Comparison of ENCODE assay signal across 7 mouse cellular contexts in the genomic region with DNA sequence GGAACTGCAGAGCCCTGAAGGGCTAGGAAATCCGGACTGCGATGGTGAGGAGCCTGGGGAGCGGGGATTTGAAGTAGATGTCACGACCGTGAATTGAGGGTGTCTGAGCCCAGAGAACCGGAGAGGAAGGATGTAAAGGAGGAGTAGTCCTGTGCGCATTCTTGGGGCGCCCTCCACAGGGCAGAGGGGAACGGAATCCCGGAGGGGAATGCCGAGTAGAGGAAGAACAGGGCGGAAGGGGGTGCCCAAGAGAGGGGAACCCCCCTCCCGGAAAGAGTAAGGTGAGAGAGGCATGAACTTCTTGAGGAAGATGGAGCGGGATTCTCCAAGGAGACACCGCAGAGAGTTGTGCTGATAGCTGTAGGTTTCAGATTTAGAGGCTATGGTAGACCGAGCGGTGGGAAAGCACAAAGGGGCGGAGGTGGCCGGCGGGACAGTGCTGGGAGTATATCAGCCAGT. TPM values are rescaled to one million over a fixed set of nuclear protein-coding genes. Genes with fewer than 3 reads are reported as not detected.
A peak's percentile ranks its signal among the peaks of the same experiment; 100 is the strongest.
DNase-seq lines count a peak whose midpoint lies in the region; ATAC-seq and TF ChIP-seq lines count a peak whose summit lies in the region.

No protein-coding gene starts in this region.

- H3K4me3 ChIP-seq in bone marrow, adult 2 months (replicated peaks; ENCODE audit: control insufficient read depth, low read depth, low read length) = peak overlapping the region; percentile 64
- H3K4me3 ChIP-seq in embryonic facial prominence, embryonic 14.5 days (ENCODE audit: low read depth, low read length) = peak overlapping the region; percentile 63
- peak overlapping the region; percentile 68 for H3K4me3 ChIP-seq in heart, embryonic 13.5 days
- H3K4me3 ChIP-seq in kidney, postnatal 0 days (replicated peaks; ENCODE audit: low read depth, low read length) = peak overlapping the region; percentile 67
- H3K4me3 ChIP-seq in liver, adult 2 months (ENCODE audit: insufficient read depth, low read depth, low read length) = peak overlapping the region; percentile 56

- WGBS in bone marrow, adult 2 months = under 1% methylated on average over 20 of the region's 20 CpGs
- WGBS in embryonic facial prominence, embryonic 14.5 days = under 1% methylated on average over 20 of the region's 20 CpGs
- WGBS in heart, embryonic 13.5 days = 1% methylated on average over 20 of the region's 20 CpGs
- WGBS in kidney, postnatal 0 days = 1% methylated on average over 20 of the region's 20 CpGs
- whole genome bisulfite sequencing in liver, adult 2 months = 3% methylated on average over 20 of the region's 20 CpGs

- peak; percentile 77 for ATAC-seq in embryonic facial prominence, embryonic 14.5 days (ENCODE audit: low read depth)
- ATAC-seq in heart, embryonic 13.5 days (ENCODE audit: extremely low read depth, insufficient number of reproducible peaks, low FRiP score, low TSS enrichment) = peak; percentile 51
- peak; percentile 22; the same call in 1 of the 2 replicates for ATAC-seq in kidney, postnatal 0 days (replicated peaks; ENCODE audit: low FRiP score, low read depth)
- ATAC-seq in monocyte, adult 5-6 weeks (replicated peaks; ENCODE audit: insufficient number of reproducible peaks, low FRiP score, low TSS enrichment, poor library complexity, severe bottlenecking) = peak; percentile 42; the same call in 1 of the 2 replicates

- H3K4me2 ChIP-seq in embryonic facial prominence, embryonic 14.5 days (ENCODE audit: low read depth, low read length) = peak overlapping the region; percentile 65
- H3K4me2 ChIP-seq in heart, embryonic 13.5 days = peak overlapping the region; percentile 79
- H3K4me2 ChIP-seq in kidney, postnatal 0 days (ENCODE audit: low read length) = peak overlapping the region; percentile 77

- peak; percentile 39; the same call in 1 of the 2 replicates for TF ChIP-seq CTCF in bone marrow, adult 2 months (IDR thresholded peaks at IDR 0.05; ENCODE audit: control insufficient read depth, insufficient read depth, low read length)
- peak; percentile 57 for TF ChIP-seq CTCF in kidney, postnatal 0 days (IDR thresholded peaks at IDR 0.05; ENCODE audit: low read depth)
- peak; percentile 60 for TF ChIP-seq CTCF in liver, adult 2 months (IDR thresholded peaks at IDR 0.05; ENCODE audit: low read depth, low read length)

- no peaks in the 10 kb centered on the region for H3K9me3 ChIP-seq in embryonic facial prominence, embryonic 14.5 days (ENCODE audit: control insufficient read depth, low read length)
- H3K9me3 ChIP-seq in heart, embryonic 13.5 days = no peaks in the 10 kb centered on the region
- H3K9me3 ChIP-seq in kidney, postnatal 0 days (replicated peaks; ENCODE audit: low read length) = no peaks in the 10 kb centered on the region

- H3K79me2 ChIP-seq in liver, adult 2 months (ENCODE audit: control insufficient read depth, insufficient read depth, low read length) = no peaks in the 10 kb centered on the region

- H3K4me1 ChIP-seq in bone marrow, adult 2 months (ENCODE audit: control insufficient read depth, insufficient read depth, low read length) = no peaks in the 10 kb centered on the region
- peaks cover 12% of the 10 kb centered on the region; the same call in 1 of the 2 replicates for H3K4me1 ChIP-seq in embryonic facial prominence, embryonic 14.5 days (ENCODE audit: control insufficient read depth, insufficient read depth, low read length)
- peaks cover 10% of the 10 kb centered on the region for H3K4me1 ChIP-seq in heart, embryonic 13.5 days
- H3K4me1 ChIP-seq in kidney, postnatal 0 days (replicated peaks; ENCODE audit: insufficient read depth, low read length) = 0 out of 2 replicates have a peak, but pooled peaks cover 7% of the 10 kb centered on the region
- no peaks in the 10 kb centered on the region; the same call in 1 of the 2 replicates for H3K4me1 ChIP-seq in liver, adult 2 months (ENCODE audit: control insufficient read depth, insufficient read depth, low read length)

- H3K9ac ChIP-seq in embryonic facial prominence, embryonic 14.5 days (ENCODE audit: low read depth, low read length) = peak overlapping the region; percentile 69
- peak overlapping the region; percentile 76 for H3K9ac ChIP-seq in heart, embryonic 13.5 days
- H3K9ac ChIP-seq in kidney, postnatal 0 days (ENCODE audit: low read depth, low read length) = peak overlapping the region; percentile 61
- H3K9ac ChIP-seq in liver, adult 2 months (ENCODE audit: low read depth, low read length) = peak overlapping the region; percentile 38

- no peaks in the 10 kb centered on the region for H3K36me3 ChIP-seq in embryonic facial prominence, embryonic 14.5 days (ENCODE audit: control insufficient read depth, insufficient read depth, low read length)
- H3K36me3 ChIP-seq in heart, embryonic 13.5 days = no peaks in the 10 kb centered on the region
- no peaks in the 10 kb centered on the region for H3K36me3 ChIP-seq in kidney, postnatal 0 days (ENCODE audit: insufficient read depth, low read length)
- no peaks in the 10 kb centered on the region for H3K36me3 ChIP-seq in liver, adult 2 months (ENCODE audit: control insufficient read depth, insufficient read depth, low read length)

- TF ChIP-seq POLR2A in bone marrow, adult 2 months (IDR thresholded peaks at IDR 0.05; ENCODE audit: borderline replicate concordance, control insufficient read depth, low read depth, low read length) = no peak
- no peak for TF ChIP-seq POLR2A in liver, adult 2 months (IDR thresholded peaks at IDR 0.05; ENCODE audit: extremely low read depth, insufficient read depth, low read length)

- H3K27ac ChIP-seq in bone marrow, adult 2 months (ENCODE audit: control insufficient read depth, insufficient read depth, low read depth, low read length, poor library complexity) = no peak overlapping the region
- peak overlapping the region; percentile 74 for H3K27ac ChIP-seq in embryonic facial prominence, embryonic 14.5 days (replicated peaks; ENCODE audit: low read depth, low read length)
- H3K27ac ChIP-seq in heart, embryonic 13.5 days (replicated peaks) = peak overlapping the region; percentile 79
- H3K27ac ChIP-seq in kidney, postnatal 0 days = peak overlapping the region; percentile 61
- no peak overlapping the region for H3K27ac ChIP-seq in liver, adult 2 months (replicated peaks; ENCODE audit: insufficient read depth, low read depth, low read length)

- DNase-seq in embryonic facial prominence, embryonic 14.5 days (ENCODE audit: low spot score) = peak; percentile 73
- peak; percentile 70 for DNase-seq in kidney, postnatal 0 days (ENCODE audit: low spot score)
- peak; percentile 4 for DNase-seq in liver, adult 2 months (ENCODE audit: extremely low read depth, low read depth, low spot score)
- DNase-seq in spleen, postnatal 36 days (ENCODE audit: low spot score in 2 of 2) = peak; percentile 54 to 63

- no peaks in the 10 kb centered on the region for H3K27me3 ChIP-seq in embryonic facial prominence, embryonic 14.5 days (replicated peaks; ENCODE audit: control insufficient read depth, insufficient read depth, low read length)
- peaks cover 4% of the 10 kb centered on the region; the same call in 1 of the 2 replicates for H3K27me3 ChIP-seq in heart, embryonic 13.5 days (replicated peaks)
- no peaks in the 10 kb centered on the region for H3K27me3 ChIP-seq in kidney, postnatal 0 days (ENCODE audit: insufficient read depth, low read length)
- no peaks in the 10 kb centered on the region for H3K27me3 ChIP-seq in liver, adult 2 months (ENCODE audit: control insufficient read depth, insufficient read depth, low read length)

RNA-seq across cellular contexts. Expression of gene Paqr8, which starts 0.6 kb away (rescaled TPM):
- polyA plus RNA-seq in bone marrow, adult 2 months (2011; ENCODE audit: insufficient read depth, insufficient read length, low replicate concordance, missing spikeins) = 0.55 and 1.2 TPM in 2 replicates
- 6.1 and 7.2 TPM in 2 replicates for polyA plus RNA-seq in embryonic facial prominence, embryonic 14.5 days (2014; fragmentation: Nextera tagmentation; extraction: Ambion mirVana)
- 3.0 and 3.3 TPM in 2 replicates for polyA plus RNA-seq in heart, embryonic 13.5 days (2015; fragmentation: Nextera tagmentation; extraction: Ambion mirVana)
- 2.1 and 2.6 TPM in 2 replicates for polyA plus RNA-seq in kidney, postnatal 0 days (2015; fragmentation: Nextera tagmentation; extraction: Ambion mirVana)
- 0.28 and 0.47 TPM in 2 replicates for total RNA-seq in liver, adult 2 months (2014; rRNA removed)
- 1.0 and 1.1 TPM in 2 replicates for polyA plus RNA-seq in liver, adult 2 months (2012; rRNA removed)
- total RNA-seq in monocyte, adult 5-6 weeks (2017) = 0.57 to 2.1 TPM (median 1.2 TPM) in 3 replicates

Comparison
In these comparisons a context has a peak if more than half of its experiments do, and no peak if none do; other contexts are left out.
1. H3K27ac ChIP-seq: peak in embryonic facial prominence, embryonic 14.5 days (single experiment), heart, embryonic 13.5 days (single experiment) and kidney, postnatal 0 days (single experiment); none in bone marrow, adult 2 months (single experiment) and liver, adult 2 months (single experiment).
2. ATAC-seq: peak in every context shown above with its lines; median percentile 77 in embryonic facial prominence, embryonic 14.5 days; 51 in heart, embryonic 13.5 days; 42 in monocyte, adult 5-6 weeks; 22 in kidney, postnatal 0 days.
3. DNase-seq: peak in every context shown above with its lines; median percentile 73 in embryonic facial prominence, embryonic 14.5 days; 70 in kidney, postnatal 0 days; 58 in spleen, postnatal 36 days; 4 in liver, adult 2 months.
4. Peak in every context shown above with its lines, with median percentiles within 50 percentile points of each other: H3K4me3 ChIP-seq, CTCF ChIP-seq, H3K4me2 ChIP-seq and H3K9ac ChIP-seq.